Mouse (Mus musculus): Measurements from ENCODE around the gene Cdkl2. TPM values are rescaled to one million over a fixed set of nuclear protein-coding genes. Genes with fewer than 3 reads are reported as not detected.

Cdkl2 gene
- polyA plus RNA-seq (2015; fragmentation: Nextera tagmentation; extraction: Ambion mirVana): 0.94 and 2.0 TPM in 2 replicates

- Histone ChIP-seq H3K4me3 (peak within 1 kb of the TSS; percentile 72), H3K27me3 (peaks cover 9% of the 10 kb centered on the region), H3K9ac (peak within 1 kb of the TSS; percentile 47), H3K36me3 (no peaks in the 10 kb centered on the region), H3K9me3 (replicated peaks) (no peaks in the 10 kb centered on the region), H3K27ac (0 out of 2 replicates have a peak within 1 kb of the TSS, but pooled peaks have one; percentile 22), H3K4me2 (peak within 1 kb of the TSS; percentile 77), H3K4me1 (replicated peaks) (peaks cover 3% of the 10 kb centered on the region; the same call in 1 of the 2 replicates)
- ATAC-seq (replicated peaks; ENCODE audit: insufficient number of reproducible peaks, insufficient read depth, low FRiP score, low read depth): no peak
- WGBS: 76% methylated on average over 4 of the region's 4 CpGs
Observed at GRCm38 (mm10) chr5:92043783-92044182, at the start of gene Cdkl2. Cdkl2 (minus strand) TSS chr5:92043883.

DNA sequence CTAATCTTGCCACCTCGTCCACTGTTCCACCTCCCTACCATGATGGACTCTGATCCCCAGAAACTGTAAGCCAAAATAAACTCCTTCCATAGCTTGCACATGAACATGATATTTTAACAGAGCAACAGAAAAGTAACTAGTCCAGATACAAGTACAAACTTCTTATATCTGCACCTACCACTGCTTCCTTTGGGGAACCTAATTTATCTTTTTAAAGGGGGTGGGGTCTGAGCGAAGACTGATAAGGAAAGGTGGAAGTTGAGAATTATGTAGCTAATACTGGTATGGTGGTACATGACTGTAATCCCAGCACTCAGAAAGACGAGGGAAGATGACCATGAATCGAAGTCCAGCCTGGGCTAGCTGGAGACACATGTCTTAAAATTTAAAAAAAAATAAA is 43.8 kb upstream of the Cdkl2 start:
- Histone ChIP-seq H3K36me3 (no peaks in the 10 kb centered on the region), H3K9ac (no peak overlapping the region), H3K4me3 (no peak overlapping the region), H3K9me3 (replicated peaks) (no peaks in the 10 kb centered on the region), H3K4me1 (replicated peaks) (peaks cover 3% of the 10 kb centered on the region), H3K4me2 (no peak overlapping the region), H3K27me3 (no peaks in the 10 kb centered on the region), H3K27ac (no peak overlapping the region)
- no peak for ATAC-seq (replicated peaks; ENCODE audit: insufficient number of reproducible peaks, insufficient read depth, low FRiP score, low read depth)
- WGBS: 80% methylated on average over 4 of the region's 4 CpGs

GRCm38 (mm10) chr5:92085821-92086550 is 42.3 kb upstream of the Cdkl2 start:
- Histone ChIP-seq H3K27ac (no peak overlapping the region), H3K4me1 (replicated peaks) (peaks cover 16% of the 10 kb centered on the region), H3K36me3 (no peaks in the 10 kb centered on the region), H3K9ac (no peak overlapping the region), H3K9me3 (replicated peaks) (no peaks in the 10 kb centered on the region), H3K4me3 (no peak overlapping the region), H3K4me2 (no peak overlapping the region), H3K27me3 (no peaks in the 10 kb centered on the region)
- WGBS: 77% methylated on average over 7 of the region's 7 CpGs
- no peak for ATAC-seq (replicated peaks; ENCODE audit: insufficient number of reproducible peaks, insufficient read depth, low FRiP score, low read depth)

DNA sequence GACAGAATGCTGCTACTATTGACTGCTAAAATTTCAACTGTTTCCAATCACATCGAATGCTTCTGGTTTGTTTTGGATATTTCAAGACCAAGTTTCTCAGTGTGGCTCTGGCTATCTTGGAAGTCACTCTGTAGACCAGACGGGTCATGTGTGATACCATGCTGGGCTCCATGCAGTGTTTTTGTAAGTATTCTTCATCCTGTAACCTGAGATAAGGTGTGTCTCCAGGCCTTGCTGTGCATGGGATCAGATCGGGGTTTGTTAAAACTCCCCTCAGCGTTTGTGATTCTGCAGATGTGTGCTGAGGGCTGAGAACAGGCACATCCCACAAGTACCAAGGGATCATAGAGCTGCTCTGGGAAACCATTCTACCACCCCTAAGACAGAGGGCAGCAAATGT is 41.6 kb upstream of the Cdkl2 start:
- Histone ChIP-seq H3K9ac (no peak overlapping the region), H3K27me3 (no peaks in the 10 kb centered on the region), H3K4me1 (replicated peaks) (peaks cover 24% of the 10 kb centered on the region), H3K4me3 (no peak overlapping the region), H3K9me3 (replicated peaks) (no peaks in the 10 kb centered on the region), H3K36me3 (no peaks in the 10 kb centered on the region), H3K4me2 (no peak overlapping the region), H3K27ac (no peak overlapping the region)
- WGBS: 63% methylated on average over 4 of the region's 4 CpGs
- ATAC-seq (replicated peaks; ENCODE audit: insufficient number of reproducible peaks, insufficient read depth, low FRiP score, low read depth): no peak

- Histone ChIP-seq H3K9ac (peak within 1 kb of the TSS; percentile 97), H3K9me3 (replicated peaks) (no peaks in the 10 kb centered on the region), H3K36me3 (no peaks in the 10 kb centered on the region), H3K4me3 (peak within 1 kb of the TSS; percentile 83), H3K27ac (peak within 1 kb of the TSS; percentile 98), H3K4me1 (replicated peaks) (peaks cover 34% of the 10 kb centered on the region), H3K27me3 (no peaks in the 10 kb centered on the region), H3K4me2 (peak within 1 kb of the TSS; percentile 70)
- WGBS: under 1% methylated on average over 65 of the region's 65 CpGs
- peak; percentile 98 for ATAC-seq (replicated peaks; ENCODE audit: insufficient number of reproducible peaks, insufficient read depth, low FRiP score, low read depth)
Observed at GRCm38 (mm10) chr5:92083417-92084038, 39.8 kb upstream of the Cdkl2 start, which contains the start of gene G3bp2. G3bp2 (minus strand) TSS chr5:92083719.

DNA sequence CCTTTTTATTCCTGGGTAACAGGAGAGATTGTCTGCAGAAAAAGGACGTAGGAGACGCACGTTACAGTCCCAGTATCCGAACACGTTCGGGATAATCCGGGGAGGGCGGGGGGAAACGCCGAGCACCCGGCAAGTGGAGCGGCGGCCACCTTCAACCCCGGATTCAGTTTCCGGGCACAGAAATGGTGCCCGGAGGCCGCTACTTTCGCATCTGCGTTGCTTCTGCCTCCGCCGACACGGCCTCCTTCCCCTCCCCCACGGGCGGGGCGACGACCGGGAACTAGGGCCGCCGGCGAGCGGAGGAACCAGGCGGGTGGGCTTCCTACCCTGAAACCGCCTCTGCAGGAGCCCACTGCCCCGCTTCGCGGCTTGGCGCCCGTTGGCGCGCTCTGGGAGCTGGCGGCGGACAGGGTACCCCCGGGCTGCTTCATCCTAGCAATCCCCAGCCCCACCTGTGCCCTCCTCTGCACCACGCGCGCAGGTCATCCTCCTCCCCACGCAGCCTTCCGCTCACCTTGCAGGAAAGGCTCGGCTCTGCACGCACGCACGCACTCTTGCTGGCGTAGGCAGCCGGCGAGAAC is 39.2 kb upstream of the Cdkl2 start:
- H3K27me3 ChIP-seq: no peaks in the 10 kb centered on the region
- H3K4me1 ChIP-seq (replicated peaks): peaks cover 34% of the 10 kb centered on the region
- H3K4me2 ChIP-seq: peak overlapping the region; percentile 70
- H3K27ac ChIP-seq: peak overlapping the region; percentile 98
- WGBS: under 1% methylated on average over 55 of the region's 55 CpGs
- peak overlapping the region; percentile 83 for H3K4me3 ChIP-seq
- peak overlapping the region; percentile 97 for H3K9ac ChIP-seq
- peak; percentile 45 for ATAC-seq (replicated peaks; ENCODE audit: insufficient number of reproducible peaks, insufficient read depth, low FRiP score, low read depth)
- no peaks in the 10 kb centered on the region for H3K36me3 ChIP-seq
- H3K9me3 ChIP-seq (replicated peaks): no peaks in the 10 kb centered on the region

GRCm38 (mm10) chr5:92081326-92081725 is 37.6 kb upstream of the Cdkl2 start:
- H3K36me3 ChIP-seq: no peaks in the 10 kb centered on the region
- H3K4me1 ChIP-seq (replicated peaks): peaks cover 37% of the 10 kb centered on the region
- H3K9ac ChIP-seq: no peak overlapping the region
- H3K27me3 ChIP-seq: no peaks in the 10 kb centered on the region
- H3K27ac ChIP-seq: no peak overlapping the region
- WGBS: 66% methylated on average over 3 of the region's 3 CpGs
- peak overlapping the region; percentile 70 for H3K4me2 ChIP-seq
- H3K9me3 ChIP-seq (replicated peaks): no peaks in the 10 kb centered on the region
- peak overlapping the region; percentile 83; the same call in 1 of the 2 replicates for H3K4me3 ChIP-seq
- no peak for ATAC-seq (replicated peaks; ENCODE audit: insufficient number of reproducible peaks, insufficient read depth, low FRiP score, low read depth)

GRCm38 (mm10) chr5:92080400-92080799 is 36.7 kb upstream of the Cdkl2 start:
- Histone ChIP-seq H3K27me3 (no peaks in the 10 kb centered on the region), H3K4me3 (no peak overlapping the region), H3K9ac (no peak overlapping the region), H3K36me3 (no peaks in the 10 kb centered on the region), H3K9me3 (replicated peaks) (no peaks in the 10 kb centered on the region), H3K4me1 (replicated peaks) (peaks cover 37% of the 10 kb centered on the region), H3K27ac (no peak overlapping the region), H3K4me2 (no peak overlapping the region)
- WGBS: 52% methylated on average over 1 of the region's 1 CpGs
- ATAC-seq (replicated peaks; ENCODE audit: insufficient number of reproducible peaks, insufficient read depth, low FRiP score, low read depth): no peak

DNA sequence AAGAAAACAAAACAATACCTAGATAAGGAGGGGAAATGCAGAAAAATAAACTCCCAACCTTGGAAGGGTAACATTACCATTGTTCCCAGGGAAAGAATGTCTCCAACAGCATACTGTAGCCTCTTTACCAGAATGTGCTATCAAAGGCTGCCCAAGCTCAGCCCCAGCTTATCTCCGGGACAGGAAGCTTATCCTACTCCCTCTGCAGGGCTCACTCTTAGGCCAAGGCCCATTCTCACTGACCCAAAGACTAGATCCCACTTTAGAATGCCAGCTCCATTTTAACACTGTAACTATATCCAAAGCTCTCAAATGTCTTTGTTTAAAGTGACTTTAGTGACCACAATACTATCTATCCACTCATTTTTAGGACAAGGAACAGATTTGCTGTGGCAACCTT is 35.6 kb upstream of the Cdkl2 start:
- 20% methylated on average over 1 of the region's 1 CpGs for WGBS
- H3K4me1 ChIP-seq (replicated peaks): peaks cover 38% of the 10 kb centered on the region
- peak overlapping the region; percentile 56 for H3K27ac ChIP-seq
- no peak overlapping the region for H3K9ac ChIP-seq
- H3K4me2 ChIP-seq: 0 out of 2 replicates have a peak overlapping the region, but pooled peaks have one; percentile 1
- H3K36me3 ChIP-seq: no peaks in the 10 kb centered on the region
- no peak for ATAC-seq (replicated peaks; ENCODE audit: insufficient number of reproducible peaks, insufficient read depth, low FRiP score, low read depth)
- no peaks in the 10 kb centered on the region for H3K9me3 ChIP-seq (replicated peaks)
- H3K27me3 ChIP-seq: no peaks in the 10 kb centered on the region
- no peak overlapping the region for H3K4me3 ChIP-seq

GRCm38 (mm10) chr5:92078751-92079150 is 35.1 kb upstream of the Cdkl2 start:
- peaks cover 38% of the 10 kb centered on the region for H3K4me1 ChIP-seq (replicated peaks)
- no peak overlapping the region for H3K4me2 ChIP-seq
- H3K36me3 ChIP-seq: no peaks in the 10 kb centered on the region
- no peaks in the 10 kb centered on the region for H3K27me3 ChIP-seq
- H3K9ac ChIP-seq: no peak overlapping the region
- no peaks in the 10 kb centered on the region for H3K9me3 ChIP-seq (replicated peaks)
- H3K27ac ChIP-seq: peak overlapping the region; percentile 56; the same call in 1 of the 2 replicates
- ATAC-seq (replicated peaks; ENCODE audit: insufficient number of reproducible peaks, insufficient read depth, low FRiP score, low read depth): no peak
- H3K4me3 ChIP-seq: no peak overlapping the region

DNA sequence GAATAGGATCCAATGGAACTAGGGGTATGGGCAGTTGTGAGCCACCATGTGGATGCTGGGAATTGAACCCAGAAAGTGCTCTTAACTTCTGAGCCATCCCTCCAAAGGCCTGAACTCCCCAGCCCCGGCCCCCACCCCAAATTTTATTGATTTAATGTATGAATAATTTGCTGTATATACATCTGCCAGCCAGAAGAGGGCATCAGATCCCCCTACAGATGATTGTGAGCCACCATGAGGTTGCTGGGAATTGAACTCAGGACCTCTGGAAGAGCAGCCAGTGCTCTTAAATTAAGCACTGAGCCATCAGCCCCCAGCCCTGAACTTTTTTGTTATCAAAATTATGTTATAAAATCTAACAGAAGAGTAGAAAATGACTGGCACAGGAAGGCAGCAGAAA is 32.6 kb upstream of the Cdkl2 start:
- no peaks in the 10 kb centered on the region for H3K27me3 ChIP-seq
- 79% methylated on average over 1 of the region's 1 CpGs for WGBS

More for the DNA sequence above, 32.6 kb upstream of the Cdkl2 start:
- no peak overlapping the region for H3K4me2 ChIP-seq
- no peak for ATAC-seq (replicated peaks; ENCODE audit: insufficient number of reproducible peaks, insufficient read depth, low FRiP score, low read depth)
- H3K4me1 ChIP-seq (replicated peaks): peaks cover 31% of the 10 kb centered on the region
- H3K27ac ChIP-seq: no peak overlapping the region
- H3K4me3 ChIP-seq: no peak overlapping the region
- peaks cover 2% of the 10 kb centered on the region; the same call in 1 of the 2 replicates for H3K36me3 ChIP-seq
- H3K9me3 ChIP-seq (replicated peaks): no peaks in the 10 kb centered on the region
- H3K9ac ChIP-seq: no peak overlapping the region
